In genomic region chr4:46371030-46371429, GRCm38 (mm10) we compare ENCODE assay signal across 8 mouse cellular contexts. TPM values are rescaled to one million over a fixed set of nuclear protein-coding genes. Genes with fewer than 3 reads are reported as not detected.
DNase-seq lines count a peak whose midpoint lies in the region; ATAC-seq and TF ChIP-seq lines count a peak whose summit lies in the region.

No protein-coding gene starts in this region.

- H3K9ac ChIP-seq in hindbrain, postnatal 0 days (replicated peaks; ENCODE audit: low read length) = no peak overlapping the region
- H3K9ac ChIP-seq in liver, embryonic 12.5 days = peak overlapping the region; percentile 22; the same call in 1 of the 2 replicates
- no peak overlapping the region for H3K9ac ChIP-seq in midbrain, postnatal 0 days (replicated peaks; ENCODE audit: low read length, poor library complexity, severe bottlenecking)

- no peaks in the 10 kb centered on the region for H3K36me3 ChIP-seq in hindbrain, postnatal 0 days (ENCODE audit: insufficient read depth, low read length)
- H3K36me3 ChIP-seq in liver, embryonic 12.5 days = peaks cover 13% of the 10 kb centered on the region
- H3K36me3 ChIP-seq in midbrain, postnatal 0 days (ENCODE audit: insufficient read depth, low read length) = no peaks in the 10 kb centered on the region

- intact Hi-C loops in gastrocnemius, postnatal 14 days (cut with DNase I; ENCODE audit: low total_unique reads) = no loop called here

- TF ChIP-seq CTCF in hindbrain, postnatal 0 days (IDR thresholded peaks at IDR 0.05; ENCODE audit: low read depth) = no peak
- TF ChIP-seq CTCF in midbrain, postnatal 0 days (IDR thresholded peaks at IDR 0.05) = no peak

- H3K4me1 ChIP-seq in hindbrain, postnatal 0 days (ENCODE audit: insufficient read depth, low read length) = peaks cover 6% of the 10 kb centered on the region; the same call in 1 of the 2 replicates
- H3K4me1 ChIP-seq in liver, embryonic 12.5 days = peaks cover 12% of the 10 kb centered on the region
- H3K4me1 ChIP-seq in midbrain, postnatal 0 days (ENCODE audit: insufficient read depth, low read length) = no peaks in the 10 kb centered on the region

- H3K27ac ChIP-seq in hindbrain, postnatal 0 days = no peak overlapping the region
- H3K27ac ChIP-seq in liver, embryonic 12.5 days = no peak overlapping the region
- no peak overlapping the region for H3K27ac ChIP-seq in midbrain, postnatal 0 days (ENCODE audit: low read depth, low read length)

- WGBS in hindbrain, postnatal 0 days = 6% methylated on average over 19 of the region's 19 CpGs
- 7% methylated on average over 18 of the region's 19 CpGs for WGBS in liver, embryonic 12.5 days (ENCODE audit: insufficient replicate concordance)
- 4% methylated on average over 18 of the region's 19 CpGs for WGBS in midbrain, postnatal 0 days

- peak overlapping the region; percentile 51 for H3K4me2 ChIP-seq in hindbrain, postnatal 0 days (ENCODE audit: low read depth, low read length)
- peak overlapping the region; percentile 46 for H3K4me2 ChIP-seq in liver, embryonic 12.5 days
- peak overlapping the region; percentile 38 for H3K4me2 ChIP-seq in midbrain, postnatal 0 days (ENCODE audit: low read depth, low read length, poor library complexity, severe bottlenecking)

- peak; percentile 64 for DNase-seq in R1 (ENCODE audit: low read depth, low spot score)
- peak; percentile 91 to 94 for DNase-seq in cerebellum, postnatal 10 days
- peak; percentile 75 for DNase-seq in gastrocnemius, postnatal 14 days
- DNase-seq in hindbrain, postnatal 0 days (ENCODE audit: low spot score) = peak; percentile 80
- peak; percentile 75 for DNase-seq in midbrain, postnatal 0 days (ENCODE audit: low spot score)
- no peak for DNase-seq in layer of hippocampus, adult 18-20 months (ENCODE audit: low spot score in 2 of 2)
- DNase-seq in spleen, postnatal 10 days (ENCODE audit: low spot score in 2 of 2) = no peak

- peak overlapping the region; percentile 11; the same call in 1 of the 2 replicates for H3K4me3 ChIP-seq in hindbrain, postnatal 0 days (ENCODE audit: low read length)
- H3K4me3 ChIP-seq in liver, embryonic 12.5 days = peak overlapping the region; percentile 20; the same call in 1 of the 2 replicates
- no peak overlapping the region; the same call in 1 of the 2 replicates for H3K4me3 ChIP-seq in midbrain, postnatal 0 days (ENCODE audit: low read depth, low read length)

- peak; percentile 79 for ATAC-seq in hindbrain, postnatal 0 days
- ATAC-seq in liver, embryonic 12.5 days = 0 out of 2 replicates have a peak, but pooled peaks have one; percentile 19
- no peak for ATAC-seq in midbrain, postnatal 0 days (ENCODE audit: low FRiP score)

- H3K9me3 ChIP-seq in hindbrain, postnatal 0 days (ENCODE audit: low read length) = no peaks in the 10 kb centered on the region
- H3K9me3 ChIP-seq in liver, embryonic 12.5 days (replicated peaks) = no peaks in the 10 kb centered on the region; the same call in 1 of the 2 replicates
- H3K9me3 ChIP-seq in midbrain, postnatal 0 days (ENCODE audit: low read length) = no peaks in the 10 kb centered on the region

- no peaks in the 10 kb centered on the region for H3K27me3 ChIP-seq in hindbrain, postnatal 0 days (ENCODE audit: insufficient read depth, low read length)
- H3K27me3 ChIP-seq in liver, embryonic 12.5 days (replicated peaks) = peaks cover 64% of the 10 kb centered on the region
- H3K27me3 ChIP-seq in midbrain, postnatal 0 days (ENCODE audit: insufficient read depth, low read length) = peaks cover 4% of the 10 kb centered on the region; the same call in 1 of the 2 replicates

RNA-seq across cellular contexts. Expression of gene Trmo, which starts 18.2 kb away (rescaled TPM):
- 1 to 10 TPM; 3.0 to 3.1 TPM for total RNA-seq in gastrocnemius, postnatal 14 days (2021)
- total RNA-seq in hindbrain, postnatal 0 days (2014; rRNA removed) = 8.2 and 9.2 TPM in 2 replicates
- polyA plus RNA-seq in hindbrain, postnatal 0 days (2015; fragmentation: Nextera tagmentation; extraction: Ambion mirVana) = 3.9 and 5.6 TPM in 2 replicates
- 9.2 and 11.5 TPM in 2 replicates for polyA plus RNA-seq in liver, embryonic 12.5 days (2016; fragmentation: Nextera tagmentation; extraction: Ambion mirVana)
- 7.8 and 8.8 TPM in 2 replicates for total RNA-seq in midbrain, postnatal 0 days (2014; rRNA removed)
- 4.4 and 5.3 TPM in 2 replicates for polyA plus RNA-seq in midbrain, postnatal 0 days (2015; fragmentation: Nextera tagmentation; extraction: Ambion mirVana)
- 1 to 10 TPM; 4.8 to 5.3 TPM for total RNA-seq in layer of hippocampus, adult 18-20 months (2021)

RNA-seq across cellular contexts. Expression of gene Foxe1, which starts 27.6 kb away (rescaled TPM):
- total RNA-seq in gastrocnemius, postnatal 14 days (2021) = not detected
- not detected in 2 replicates for total RNA-seq in hindbrain, postnatal 0 days (2014; rRNA removed)
- polyA plus RNA-seq in hindbrain, postnatal 0 days (2015; fragmentation: Nextera tagmentation; extraction: Ambion mirVana) = not detected in 2 replicates
- 0.08 TPM in 1 of 2 replicates, not detected in the other for polyA plus RNA-seq in liver, embryonic 12.5 days (2016; fragmentation: Nextera tagmentation; extraction: Ambion mirVana)
- not detected in 2 replicates for total RNA-seq in midbrain, postnatal 0 days (2014; rRNA removed)
- polyA plus RNA-seq in midbrain, postnatal 0 days (2015; fragmentation: Nextera tagmentation; extraction: Ambion mirVana) = not detected in 2 replicates
- total RNA-seq in layer of hippocampus, adult 18-20 months (2021) = not detected

RNA-seq across cellular contexts. Expression of gene Hemgn, which starts 42.3 kb away (rescaled TPM):
- not detected for total RNA-seq in gastrocnemius, postnatal 14 days (2021)
- total RNA-seq in hindbrain, postnatal 0 days (2014; rRNA removed) = not detected in 2 replicates
- polyA plus RNA-seq in hindbrain, postnatal 0 days (2015; fragmentation: Nextera tagmentation; extraction: Ambion mirVana) = not detected in 2 replicates
- 425 and 445 TPM in 2 replicates for polyA plus RNA-seq in liver, embryonic 12.5 days (2016; fragmentation: Nextera tagmentation; extraction: Ambion mirVana)
- not detected in 2 replicates for total RNA-seq in midbrain, postnatal 0 days (2014; rRNA removed)
- not detected in 2 replicates for polyA plus RNA-seq in midbrain, postnatal 0 days (2015; fragmentation: Nextera tagmentation; extraction: Ambion mirVana)
- not detected for total RNA-seq in layer of hippocampus, adult 18-20 months (2021)

Comparison
In these comparisons a context has a peak if more than half of its experiments do, and no peak if none do; other contexts are left out.
1. DNase-seq: peak in R1 (single experiment), cerebellum, postnatal 10 days (2 of 2), gastrocnemius, postnatal 14 days (single experiment), hindbrain, postnatal 0 days (single experiment) and midbrain, postnatal 0 days (single experiment); none in layer of hippocampus, adult 18-20 months (0 of 2) and spleen, postnatal 10 days (0 of 2).
2. Peak in every context shown above with its lines, with median percentiles within 50 percentile points of each other: H3K4me2 ChIP-seq.